Mouse (Mus musculus) intestine, embryonic 15.5 days (tissue): ENCODE data around the gene Utrn. TPM values are rescaled to one million over a fixed set of nuclear protein-coding genes. Genes with fewer than 3 reads are reported as not detected.

Experiments used
- ATAC-seq: fragments of 200-750 bp; cut with Nextera tagmentation; 2 replicates; pipeline ENCODE4 v1.8.0; 2017; ENCODE audit warnings: moderate TSS enrichment, moderate library complexity
- H3K27ac ChIP-seq: fragments of 300-500 bp; sonication (generic); 2 replicates; pipeline ENCODE4 v1.5.1; 2015; ENCODE audit warnings: mild to moderate bottlenecking, inconsistent platforms
- H3K27me3 ChIP-seq: fragments of 300-500 bp; sonication (generic); replicated peaks from 2 replicates; pipeline ENCODE4 v1.6.1; 2015; ENCODE audit warnings: inconsistent platforms
- H3K36me3 ChIP-seq: fragments of 300-500 bp; sonication (generic); 2 replicates; pipeline ENCODE4 v1.6.1; 2015; ENCODE audit warnings: inconsistent platforms
- H3K4me1 ChIP-seq: fragments of 300-500 bp; sonication (generic); replicated peaks from 2 replicates; pipeline ENCODE4 v1.6.1; 2015; ENCODE audit warnings: inconsistent platforms
- H3K4me2 ChIP-seq: fragments of 300-500 bp; sonication (generic); replicated peaks from 2 replicates; pipeline ENCODE4 v1.6.1; 2015; ENCODE audit warnings: mild to moderate bottlenecking, inconsistent platforms
- H3K4me3 ChIP-seq: fragments of 300-500 bp; sonication (generic); replicated peaks from 2 replicates; pipeline ENCODE4 v1.5.1; 2015; ENCODE audit warnings: inconsistent platforms
- H3K9ac ChIP-seq: fragments of 300-500 bp; sonication (generic); 2 replicates; pipeline ENCODE4 v1.6.1; 2015; ENCODE audit warnings: inconsistent platforms
- H3K9me3 ChIP-seq: fragments of 300-500 bp; sonication (generic); 2 replicates; pipeline ENCODE4 v1.6.1; 2016; ENCODE audit warnings: inconsistent platforms
- WGBS: fragments of 180-500 bp; shearing (Covaris S2); methylation state at CpG from one replicate; pipeline ENCODE4 v1.1.7; 2015; 5-methylcytosine and 5-hydroxymethylcytosine counted together
- polyA plus RNA-seq: library from polyadenylated mRNA; unstranded; fragments of >200 nt; fragmentation: Nextera tagmentation; extraction: Ambion mirVana; gene quantifications from 2 replicates; pipeline ENCODE4 v1.2.1, GENCODE M21; 2015

Utrn gene
- polyA plus RNA-seq, 1 experiment from 2014 or later = 43.8 TPM

DNA sequence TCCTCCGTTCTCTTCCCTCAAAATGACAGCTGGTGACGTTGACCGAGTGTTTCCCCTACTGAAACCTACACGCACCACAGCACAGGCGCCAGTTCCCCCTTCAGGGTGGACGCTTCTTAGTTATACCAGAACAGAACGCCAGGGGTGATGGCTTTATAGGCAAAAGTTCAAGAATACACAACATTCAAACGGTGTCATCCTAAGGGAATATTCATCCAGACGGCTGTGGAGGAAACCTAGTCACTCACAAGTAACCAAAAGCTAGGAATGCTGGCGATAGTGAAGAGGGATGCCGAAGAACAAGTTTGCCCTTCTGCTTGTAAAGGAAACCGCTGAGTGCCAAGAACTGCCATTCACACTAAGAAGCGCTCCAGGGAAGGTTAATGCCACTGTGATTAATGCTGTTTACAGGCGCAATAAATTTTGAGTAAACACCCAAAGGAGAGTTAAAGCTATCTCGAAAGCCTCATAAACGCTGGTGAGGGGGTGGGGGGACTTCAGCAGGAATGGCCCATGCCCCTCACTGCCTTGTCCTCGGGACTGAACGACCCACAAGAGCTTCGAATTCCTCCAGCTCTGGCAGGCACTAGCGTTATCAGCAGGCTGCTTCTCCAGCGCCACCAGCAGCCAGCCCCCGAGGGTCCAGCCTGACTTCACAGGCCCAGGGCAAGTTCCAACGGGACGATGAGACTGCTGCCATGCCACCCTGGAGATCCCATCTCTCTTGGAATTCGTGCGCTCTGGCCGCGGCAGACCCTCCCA lies 2.0 kb downstream of the Utrn start:
- Histone ChIP-seq H3K27ac (peak overlapping the region; percentile 93), H3K27me3 (no peaks in the 10 kb centered on the region), H3K36me3 (no peaks in the 10 kb centered on the region), H3K4me3 (peak overlapping the region; percentile 79), H3K4me2 (peak overlapping the region; percentile 92), H3K4me1 (peaks cover 5% of the 10 kb centered on the region), H3K9ac (peak overlapping the region; percentile 85; the same call in 1 of the 2 replicates), H3K9me3 (no peaks in the 10 kb centered on the region)
- peak; percentile 7; the same call in 1 of the 2 replicates for ATAC-seq
- 3% methylated on average over 28 of the region's 28 CpGs for WGBS

DNA sequence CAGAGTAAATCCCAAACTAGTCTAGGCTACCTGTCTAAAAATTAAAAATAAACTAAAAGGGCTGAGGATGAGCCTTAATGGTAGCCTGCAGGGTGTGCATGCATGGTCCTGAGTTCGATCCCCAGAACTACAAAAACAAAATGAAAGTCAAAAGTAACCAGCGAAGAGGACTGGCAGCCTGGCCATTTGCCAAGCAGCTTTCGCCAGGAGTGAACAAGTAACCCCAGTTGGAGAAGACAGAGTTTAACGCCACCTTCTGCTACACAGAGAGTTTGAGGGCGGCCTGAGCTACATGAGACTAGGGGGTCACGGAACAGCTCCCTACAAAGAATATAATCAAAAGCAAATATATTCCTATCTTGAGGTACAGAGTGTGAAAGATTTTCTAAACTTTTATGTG lies 4.0 kb downstream of the Utrn start:
- Histone ChIP-seq H3K27me3 (no peaks in the 10 kb centered on the region), H3K9me3 (no peaks in the 10 kb centered on the region), H3K4me1 (peaks cover 5% of the 10 kb centered on the region), H3K36me3 (no peaks in the 10 kb centered on the region), H3K4me2 (no peak overlapping the region), H3K4me3 (no peak overlapping the region), H3K27ac (no peak overlapping the region), H3K9ac (no peak overlapping the region)
- 84% methylated on average over 6 of the region's 6 CpGs for WGBS
- ATAC-seq = no peak

DNA sequence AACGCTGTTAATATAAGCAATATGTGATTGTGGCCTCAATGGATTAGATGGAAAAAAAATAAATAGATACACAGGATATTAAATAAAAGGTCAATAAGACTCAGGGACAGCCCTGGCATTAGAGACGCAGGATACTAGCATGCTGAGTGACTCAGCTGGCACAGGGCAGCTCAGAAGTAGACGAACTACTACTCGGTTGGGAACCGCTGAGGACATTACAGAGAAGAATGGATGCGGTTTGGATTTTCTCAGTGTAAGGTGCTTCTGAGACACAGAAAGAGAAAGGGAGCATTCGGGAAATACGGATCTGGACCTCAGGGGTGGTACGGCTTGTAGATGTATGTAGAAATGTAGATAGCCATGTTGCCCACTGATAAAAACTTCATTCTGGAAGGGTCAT lies 5.6 kb downstream of the Utrn start:
- Histone ChIP-seq H3K36me3 (no peaks in the 10 kb centered on the region), H3K9ac (no peak overlapping the region), H3K27me3 (no peaks in the 10 kb centered on the region), H3K9me3 (no peaks in the 10 kb centered on the region), H3K4me2 (no peak overlapping the region), H3K4me1 (peaks cover 5% of the 10 kb centered on the region), H3K4me3 (no peak overlapping the region), H3K27ac (no peak overlapping the region)
- no peak for ATAC-seq
- WGBS = 91% methylated on average over 9 of the region's 9 CpGs

DNA sequence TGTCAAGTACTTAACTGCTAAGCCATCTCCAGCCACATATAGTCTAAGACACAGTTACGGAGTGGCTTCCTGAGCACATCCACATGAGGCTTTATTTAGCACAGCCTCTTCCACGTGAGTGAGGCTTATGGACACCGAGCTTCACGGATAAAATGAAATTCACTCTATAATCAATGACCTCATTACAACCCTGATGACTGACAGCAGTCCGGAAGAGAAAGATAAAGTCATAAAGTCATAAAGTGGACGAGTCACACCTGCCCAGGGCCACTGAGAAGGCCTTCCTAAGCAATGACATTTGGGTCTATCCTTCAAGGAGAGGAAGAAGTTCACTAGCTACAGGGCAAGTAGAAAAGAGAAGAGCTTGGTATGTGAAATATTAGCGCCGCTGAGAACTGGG lies 7.1 kb downstream of the Utrn start:
- no peaks in the 10 kb centered on the region; the same call in none of the 2 replicates for H3K4me1 ChIP-seq
- H3K27me3 ChIP-seq = no peaks in the 10 kb centered on the region
- H3K4me3 ChIP-seq = no peak overlapping the region
- no peak overlapping the region for H3K9ac ChIP-seq
- H3K27ac ChIP-seq = no peak overlapping the region
- H3K9me3 ChIP-seq = no peaks in the 10 kb centered on the region
- H3K36me3 ChIP-seq = no peaks in the 10 kb centered on the region
- no peak overlapping the region for H3K4me2 ChIP-seq
- peak; percentile 75 for ATAC-seq
- WGBS = 61% methylated on average over 8 of the region's 8 CpGs

DNA sequence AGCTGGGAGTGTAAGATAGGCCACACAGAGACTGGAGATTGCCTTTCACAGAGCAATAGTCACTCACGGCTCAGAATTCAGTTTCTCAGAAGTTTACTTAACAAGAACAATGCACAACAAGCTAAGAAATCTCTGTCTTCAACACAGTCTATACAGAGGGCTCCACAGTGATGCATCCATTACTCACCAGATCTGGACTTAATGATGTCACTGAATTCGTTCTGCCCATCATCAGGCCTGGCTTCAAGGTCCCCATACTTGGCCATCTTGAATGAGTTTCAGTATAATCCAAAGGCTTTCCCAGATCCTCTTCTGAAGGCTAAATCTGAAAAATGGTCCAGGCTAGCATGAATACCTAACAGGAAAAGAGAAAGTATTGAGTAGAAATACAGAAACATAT lies 7.8 kb downstream of the Utrn start:
- no peaks in the 10 kb centered on the region for H3K36me3 ChIP-seq
- ATAC-seq = no peak
- H3K4me1 ChIP-seq = no peaks in the 10 kb centered on the region; the same call in 1 of the 2 replicates
- H3K4me3 ChIP-seq = no peak overlapping the region
- no peaks in the 10 kb centered on the region for H3K27me3 ChIP-seq
- no peak overlapping the region for H3K9ac ChIP-seq
- no peak overlapping the region for H3K4me2 ChIP-seq
- H3K27ac ChIP-seq = no peak overlapping the region
- WGBS = 83% methylated on average over 2 of the region's 2 CpGs
- no peaks in the 10 kb centered on the region for H3K9me3 ChIP-seq

- no peak overlapping the region for H3K27ac ChIP-seq
Measured at GRCm38 (mm10) chr10:12860765-12861164, 8.4 kb downstream of the Utrn start.

GRCm38 (mm10) chr10:12860331-12860730 lies 8.8 kb downstream of the Utrn start:
- no peaks in the 10 kb centered on the region for H3K36me3 ChIP-seq
- 76% methylated on average over 7 of the region's 7 CpGs for WGBS
- no peak overlapping the region for H3K4me3 ChIP-seq
- no peaks in the 10 kb centered on the region for H3K4me1 ChIP-seq
- H3K9ac ChIP-seq = no peak overlapping the region
- H3K4me2 ChIP-seq = no peak overlapping the region
- no peaks in the 10 kb centered on the region for H3K9me3 ChIP-seq
- no peaks in the 10 kb centered on the region for H3K27me3 ChIP-seq
- H3K27ac ChIP-seq = no peak overlapping the region
- ATAC-seq = no peak

More at GRCm38 (mm10) chr10:12860765-12861164, 8.4 kb downstream of the Utrn start:
- no peaks in the 10 kb centered on the region for H3K36me3 ChIP-seq
- no peaks in the 10 kb centered on the region for H3K4me1 ChIP-seq
- H3K4me3 ChIP-seq = no peak overlapping the region
- no peak overlapping the region for H3K9ac ChIP-seq
- H3K27me3 ChIP-seq = no peaks in the 10 kb centered on the region
- WGBS = 88% methylated on average over 4 of the region's 4 CpGs
- no peak overlapping the region for H3K4me2 ChIP-seq
- H3K9me3 ChIP-seq = no peaks in the 10 kb centered on the region
- no peak for ATAC-seq

DNA sequence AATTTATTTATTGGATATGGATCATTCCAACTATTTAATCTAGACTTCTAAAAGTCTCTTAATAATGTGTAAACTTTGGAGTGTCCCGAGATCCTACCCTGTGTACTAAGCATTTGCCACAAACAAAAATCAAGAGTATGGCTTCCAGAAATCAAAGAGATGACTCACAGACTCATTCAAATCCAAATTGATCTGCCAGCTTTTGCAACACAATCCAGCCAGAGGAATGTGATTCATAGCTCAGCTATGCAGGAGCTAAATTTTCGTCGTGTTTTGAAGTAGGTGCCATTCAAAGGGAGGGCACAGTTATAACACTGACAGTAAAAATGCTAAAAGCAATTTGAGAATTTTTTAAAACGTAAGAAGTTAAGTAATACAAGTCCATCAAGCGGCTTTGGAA lies 11.1 kb downstream of the Utrn start:
- WGBS = 72% methylated on average over 5 of the region's 5 CpGs
- no peak overlapping the region for H3K4me3 ChIP-seq
- H3K36me3 ChIP-seq = no peaks in the 10 kb centered on the region
- peaks cover 5% of the 10 kb centered on the region; the same call in 1 of the 2 replicates for H3K4me1 ChIP-seq
- no peak overlapping the region for H3K27ac ChIP-seq
- ATAC-seq = no peak
- no peaks in the 10 kb centered on the region for H3K9me3 ChIP-seq
- no peak overlapping the region for H3K9ac ChIP-seq
- no peak overlapping the region for H3K4me2 ChIP-seq
- no peaks in the 10 kb centered on the region for H3K27me3 ChIP-seq

- no peak overlapping the region for H3K9ac ChIP-seq
- H3K4me1 ChIP-seq = peaks cover 9% of the 10 kb centered on the region; the same call in 1 of the 2 replicates
- H3K27me3 ChIP-seq = no peaks in the 10 kb centered on the region
- peak; percentile 44; the same call in 1 of the 2 replicates for ATAC-seq
- H3K36me3 ChIP-seq = no peaks in the 10 kb centered on the region
- H3K27ac ChIP-seq = no peak overlapping the region
- H3K9me3 ChIP-seq = no peaks in the 10 kb centered on the region
- no peak overlapping the region for H3K4me2 ChIP-seq
- WGBS = 81% methylated on average over 6 of the region's 6 CpGs
- no peak overlapping the region for H3K4me3 ChIP-seq
Measured at GRCm38 (mm10) chr10:12854298-12854697, 14.9 kb downstream of the Utrn start.

DNA sequence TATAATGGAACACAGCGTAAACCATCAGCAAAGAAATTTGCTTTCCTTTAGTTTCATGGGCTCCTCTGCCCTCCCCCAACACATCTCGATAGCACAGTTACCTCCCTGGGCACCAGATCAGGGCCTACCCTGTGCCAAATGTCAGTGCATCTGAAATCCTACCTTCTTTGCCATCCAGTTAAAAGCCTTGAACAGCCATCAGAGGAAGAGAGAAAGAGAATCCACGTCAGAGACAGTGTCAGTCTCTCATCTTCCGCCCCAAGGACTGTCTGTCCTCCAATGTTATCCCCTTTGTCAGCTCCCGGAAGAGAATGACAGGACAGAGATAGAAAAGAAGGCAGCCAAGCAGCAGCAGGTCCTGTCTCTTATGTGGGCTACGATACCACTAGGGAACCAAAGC lies 15.4 kb downstream of the Utrn start:
- no peak overlapping the region for H3K9ac ChIP-seq
- WGBS = 69% methylated on average over 6 of the region's 6 CpGs
- H3K4me3 ChIP-seq = no peak overlapping the region
- no peak overlapping the region for H3K4me2 ChIP-seq
- no peak for ATAC-seq
- no peaks in the 10 kb centered on the region for H3K9me3 ChIP-seq
- H3K27me3 ChIP-seq = no peaks in the 10 kb centered on the region
- H3K4me1 ChIP-seq = peaks cover 9% of the 10 kb centered on the region; the same call in 1 of the 2 replicates
- peak overlapping the region; percentile 42; the same call in 1 of the 2 replicates for H3K27ac ChIP-seq
- H3K36me3 ChIP-seq = no peaks in the 10 kb centered on the region

DNA sequence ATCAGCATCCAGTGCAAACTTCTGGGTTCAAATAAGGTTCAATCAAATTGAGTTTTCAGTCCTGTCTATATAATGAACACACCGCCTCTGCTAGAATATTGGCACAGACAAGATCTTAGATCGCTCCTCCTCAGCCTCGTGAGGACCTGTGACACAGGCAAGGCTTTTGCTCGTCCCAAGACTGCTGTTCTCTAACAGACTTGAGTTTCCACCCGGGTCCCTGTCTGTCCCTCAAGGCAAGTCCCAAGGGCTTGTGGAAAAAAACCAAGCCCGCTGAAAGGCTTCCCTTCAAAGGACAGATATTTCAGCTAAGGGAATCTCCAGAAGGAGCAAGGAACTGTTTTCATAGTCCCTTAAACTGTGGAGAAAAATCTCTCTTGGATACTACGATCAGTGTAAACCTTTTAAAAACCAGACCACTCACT lies 16.0 kb downstream of the Utrn start:
- Histone ChIP-seq H3K36me3 (no peaks in the 10 kb centered on the region), H3K27me3 (no peaks in the 10 kb centered on the region), H3K27ac (0 out of 2 replicates have a peak overlapping the region, but pooled peaks have one; percentile 42), H3K4me3 (no peak overlapping the region), H3K4me1 (peaks cover 9% of the 10 kb centered on the region; the same call in 1 of the 2 replicates), H3K9ac (no peak overlapping the region), H3K4me2 (peak overlapping the region; percentile 33; the same call in 1 of the 2 replicates), H3K9me3 (no peaks in the 10 kb centered on the region)
- no peak for ATAC-seq
- WGBS = 35% methylated on average over 7 of the region's 7 CpGs

DNA sequence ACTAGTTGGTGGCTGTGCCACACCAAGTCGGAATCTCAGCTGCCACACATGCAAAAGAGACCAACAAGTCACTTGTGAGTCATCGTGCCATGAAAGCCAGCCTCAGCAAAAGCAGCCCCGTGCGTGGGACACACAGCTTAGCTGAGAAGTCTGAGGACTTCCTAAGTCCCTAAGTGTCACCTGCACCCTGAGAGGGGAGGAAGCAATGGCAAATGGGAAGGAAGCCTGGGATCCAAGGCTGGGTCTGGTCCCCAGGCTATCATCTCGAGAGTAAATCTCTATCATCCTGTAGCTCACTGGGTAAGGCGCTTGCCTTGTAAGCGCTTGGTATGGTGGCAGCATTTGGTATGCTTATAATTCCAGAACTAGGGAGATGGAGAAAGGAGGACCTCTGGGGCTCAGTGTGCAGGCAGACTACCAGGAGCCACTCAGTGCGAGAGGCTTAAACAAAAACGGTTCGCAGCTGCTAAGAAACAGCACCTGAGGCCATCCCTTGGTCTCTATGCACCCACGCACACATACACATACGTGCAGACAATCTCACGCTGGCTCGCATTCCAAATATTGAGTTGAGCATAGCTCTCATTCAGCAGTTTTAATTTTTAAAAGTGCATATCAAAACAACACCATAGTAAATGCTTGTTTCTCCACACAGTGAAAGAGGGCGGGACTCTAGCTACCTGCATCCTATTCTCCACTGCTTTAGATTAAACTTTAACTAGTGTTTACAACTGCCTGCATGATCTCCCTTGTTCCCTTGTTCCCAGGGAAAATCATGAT lies 16.6 kb downstream of the Utrn start:
- Histone ChIP-seq H3K4me3 (no peak overlapping the region), H3K9ac (no peak overlapping the region)

More for the DNA sequence above, 16.6 kb downstream of the Utrn start:
- peak; percentile 85 for ATAC-seq
- Histone ChIP-seq H3K9me3 (no peaks in the 10 kb centered on the region), H3K4me1 (peaks cover 9% of the 10 kb centered on the region; the same call in 1 of the 2 replicates), H3K27me3 (no peaks in the 10 kb centered on the region), H3K36me3 (no peaks in the 10 kb centered on the region), H3K27ac (no peak overlapping the region), H3K4me2 (peak overlapping the region; percentile 39)
- WGBS = 68% methylated on average over 15 of the region's 15 CpGs
